Mouse (Mus musculus) cortical plate, adult 2 months (tissue): ENCODE data around the gene Zbtb3.

Experiments used
- CTCF ChIP-seq: fragments of 200-500 bp; IDR thresholded peaks from 2 replicates; pipeline ENCODE4 v1.5.1; 2011; ENCODE audit warnings: mild to moderate bottlenecking, control low read depth, low read length; ENCODE audit not compliant: insufficient read depth; ENCODE audit errors: extremely low read depth
- POLR2A ChIP-seq: fragments of 200-500 bp; IDR thresholded peaks from 2 replicates; pipeline ENCODE4 v1.6.1; 2011; ENCODE audit warnings: mild to moderate bottlenecking, low read length, control low read depth; ENCODE audit not compliant: insufficient read depth; ENCODE audit errors: extremely low read depth

DNA sequence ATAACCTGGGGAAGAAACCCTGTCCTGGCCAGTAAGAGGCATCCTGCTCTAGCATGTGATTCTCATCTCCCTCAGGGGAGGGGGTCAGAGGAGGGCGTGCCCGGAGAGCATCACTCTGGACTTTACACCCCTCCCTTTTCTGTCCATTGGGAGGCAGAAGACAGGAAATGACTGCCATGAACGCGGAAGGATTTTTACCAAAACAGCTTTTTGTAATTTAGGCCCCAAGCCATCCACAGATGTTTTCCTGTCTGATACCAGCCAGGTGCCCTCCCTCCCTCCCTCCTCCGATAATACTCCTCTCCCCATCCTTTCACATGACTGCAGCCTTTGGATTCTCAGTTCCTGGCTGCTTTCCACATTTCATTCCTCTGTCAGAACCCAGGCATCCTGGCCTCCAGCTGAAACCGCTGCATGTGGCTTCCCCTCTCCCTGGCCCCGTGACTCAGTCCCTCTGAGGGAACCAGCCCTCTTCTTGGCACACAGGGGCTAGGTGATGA lies 48.1 kb downstream of the Zbtb3 start, which contains the start of gene Lrrn4cl:
- TF ChIP-seq CTCF (no peak), POLR2A (no peak)
